ENCODE assay signal across 8 mouse cellular contexts in the genomic region with DNA sequence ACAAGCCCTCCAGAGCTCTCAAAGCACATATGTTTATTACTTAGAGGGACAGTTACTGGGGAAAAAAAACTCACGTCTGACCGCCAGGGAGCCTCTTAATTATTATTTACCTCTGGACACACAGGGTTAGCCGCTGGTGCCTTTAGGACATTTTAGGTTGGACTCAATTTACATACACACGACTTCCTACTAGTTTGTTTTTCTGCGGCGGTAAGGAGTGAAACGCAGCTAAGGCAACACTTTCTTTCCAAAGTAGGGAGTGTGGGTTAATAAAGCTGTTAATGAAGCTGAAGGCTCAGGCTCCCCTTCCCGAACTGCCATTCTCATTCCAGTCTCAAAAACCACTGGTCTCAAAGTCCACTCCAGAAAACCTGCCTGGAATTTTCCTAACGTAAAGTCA.
DNase-seq lines count a peak whose midpoint lies in the region; ATAC-seq and TF ChIP-seq lines count a peak whose summit lies in the region.

No protein-coding gene starts in this region.

- DNase-seq in liver, adult 2 months (ENCODE audit: extremely low read depth, low read depth, low spot score): no peak
- no peak for DNase-seq in liver
- DNase-seq in kidney, postnatal 0 days (ENCODE audit: low spot score): peak; percentile 68
- no peak for DNase-seq in ovary, postnatal 14 days (ENCODE audit: low spot score)
- DNase-seq in right cerebral cortex, postnatal 36 days (ENCODE audit: low spot score in 2 of 2): no peak
- no peak for DNase-seq in adrenal gland, postnatal 14 days

- WGBS in liver, adult 2 months: under 1% methylated on average over 9 of the region's 9 CpGs
- WGBS in embryonic facial prominence, embryonic 13.5 days: 1% methylated on average over 9 of the region's 9 CpGs
- 3% methylated on average over 9 of the region's 9 CpGs for WGBS in kidney, postnatal 0 days
- WGBS in neural tube, embryonic 13.5 days: under 1% methylated on average over 9 of the region's 9 CpGs

- H3K4me1 ChIP-seq in liver, adult 2 months (ENCODE audit: control insufficient read depth, insufficient read depth, low read length): peaks cover 23% of the 10 kb centered on the region
- peaks cover 35% of the 10 kb centered on the region for H3K4me1 ChIP-seq in embryonic facial prominence, embryonic 13.5 days
- H3K4me1 ChIP-seq in kidney, postnatal 0 days (replicated peaks; ENCODE audit: insufficient read depth, low read length): peaks cover 32% of the 10 kb centered on the region
- H3K4me1 ChIP-seq in neural tube, embryonic 13.5 days (replicated peaks): peaks cover 29% of the 10 kb centered on the region

- no peaks in the 10 kb centered on the region for H3K27me3 ChIP-seq in liver, adult 2 months (ENCODE audit: control insufficient read depth, insufficient read depth, low read length)
- no peaks in the 10 kb centered on the region for H3K27me3 ChIP-seq in embryonic facial prominence, embryonic 13.5 days
- no peaks in the 10 kb centered on the region for H3K27me3 ChIP-seq in kidney, postnatal 0 days (ENCODE audit: insufficient read depth, low read length)
- no peaks in the 10 kb centered on the region for H3K27me3 ChIP-seq in neural tube, embryonic 13.5 days

- no peaks in the 10 kb centered on the region for H3K9me3 ChIP-seq in embryonic facial prominence, embryonic 13.5 days
- no peaks in the 10 kb centered on the region for H3K9me3 ChIP-seq in kidney, postnatal 0 days (replicated peaks; ENCODE audit: low read length)
- no peaks in the 10 kb centered on the region for H3K9me3 ChIP-seq in neural tube, embryonic 13.5 days

- H3K4me2 ChIP-seq in embryonic facial prominence, embryonic 13.5 days: peak overlapping the region; percentile 60
- H3K4me2 ChIP-seq in kidney, postnatal 0 days (ENCODE audit: low read length): peak overlapping the region; percentile 70
- H3K4me2 ChIP-seq in neural tube, embryonic 13.5 days: peak overlapping the region; percentile 65

- no peak for ATAC-seq in embryonic facial prominence, embryonic 13.5 days (ENCODE audit: insufficient number of reproducible peaks, insufficient read depth, low FRiP score, low TSS enrichment, low read depth)
- ATAC-seq in kidney, postnatal 0 days (replicated peaks; ENCODE audit: low FRiP score, low read depth): no peak
- ATAC-seq in neural tube, embryonic 13.5 days (ENCODE audit: low read depth): no peak

- peak overlapping the region; percentile 88 for H3K4me3 ChIP-seq in liver, adult 2 months (ENCODE audit: insufficient read depth, low read depth, low read length)
- peak overlapping the region; percentile 39 for H3K4me3 ChIP-seq in embryonic facial prominence, embryonic 13.5 days
- H3K4me3 ChIP-seq in kidney, postnatal 0 days (replicated peaks; ENCODE audit: low read depth, low read length): peak overlapping the region; percentile 44
- peak overlapping the region; percentile 39 for H3K4me3 ChIP-seq in neural tube, embryonic 13.5 days

- no peak for TF ChIP-seq CTCF in liver, adult 2 months (IDR thresholded peaks at IDR 0.05; ENCODE audit: low read depth, low read length)
- TF ChIP-seq CTCF in kidney, postnatal 0 days (IDR thresholded peaks at IDR 0.05; ENCODE audit: low read depth): no peak; the same call in 1 of the 2 replicates

- no peak for TF ChIP-seq POLR2A in liver, adult 2 months (IDR thresholded peaks at IDR 0.05; ENCODE audit: extremely low read depth, insufficient read depth, low read length)

- peak overlapping the region; percentile 88 for H3K9ac ChIP-seq in liver, adult 2 months (ENCODE audit: low read depth, low read length)
- peak overlapping the region; percentile 68 for H3K9ac ChIP-seq in embryonic facial prominence, embryonic 13.5 days
- peak overlapping the region; percentile 64 for H3K9ac ChIP-seq in kidney, postnatal 0 days (ENCODE audit: low read depth, low read length)
- peak overlapping the region; percentile 62 for H3K9ac ChIP-seq in neural tube, embryonic 13.5 days

- peaks cover 35% of the 10 kb centered on the region for H3K36me3 ChIP-seq in liver, adult 2 months (ENCODE audit: control insufficient read depth, insufficient read depth, low read length)
- H3K36me3 ChIP-seq in embryonic facial prominence, embryonic 13.5 days: peaks cover 31% of the 10 kb centered on the region
- peaks cover 5% of the 10 kb centered on the region; the same call in 1 of the 2 replicates for H3K36me3 ChIP-seq in kidney, postnatal 0 days (ENCODE audit: insufficient read depth, low read length)
- peaks cover 15% of the 10 kb centered on the region for H3K36me3 ChIP-seq in neural tube, embryonic 13.5 days

- peaks cover 30% of the 10 kb centered on the region for H3K79me2 ChIP-seq in liver, adult 2 months (ENCODE audit: control insufficient read depth, insufficient read depth, low read length)

- H3K27ac ChIP-seq in liver, adult 2 months (replicated peaks; ENCODE audit: insufficient read depth, low read depth, low read length): peak overlapping the region; percentile 95
- peak overlapping the region; percentile 76 for H3K27ac ChIP-seq in embryonic facial prominence, embryonic 13.5 days
- H3K27ac ChIP-seq in kidney, postnatal 0 days: peak overlapping the region; percentile 93
- peak overlapping the region; percentile 76 for H3K27ac ChIP-seq in neural tube, embryonic 13.5 days (replicated peaks)
